Mouse (Mus musculus): ENCODE measurements around the gene Ripor3.

- TF ChIP-seq ZC3H11A (IDR thresholded peaks at IDR 0.05; ENCODE audit: borderline replicate concordance, low read depth, low read length): no peak
- no peak for TF ChIP-seq ZNF384 (IDR thresholded peaks at IDR 0.05; ENCODE audit: low read depth, low read length)
- TF ChIP-seq CHD2 (IDR thresholded peaks at IDR 0.05; ENCODE audit: low read depth, low read length): no peak
Measured at GRCm38 (mm10) chr2:168016951-168017391, 6.6 kb upstream of the Ripor3 start.

All from ES-E14 (cell line).